Comparison of ENCODE assay signal across 27 mouse cellular contexts in the genomic region with DNA sequence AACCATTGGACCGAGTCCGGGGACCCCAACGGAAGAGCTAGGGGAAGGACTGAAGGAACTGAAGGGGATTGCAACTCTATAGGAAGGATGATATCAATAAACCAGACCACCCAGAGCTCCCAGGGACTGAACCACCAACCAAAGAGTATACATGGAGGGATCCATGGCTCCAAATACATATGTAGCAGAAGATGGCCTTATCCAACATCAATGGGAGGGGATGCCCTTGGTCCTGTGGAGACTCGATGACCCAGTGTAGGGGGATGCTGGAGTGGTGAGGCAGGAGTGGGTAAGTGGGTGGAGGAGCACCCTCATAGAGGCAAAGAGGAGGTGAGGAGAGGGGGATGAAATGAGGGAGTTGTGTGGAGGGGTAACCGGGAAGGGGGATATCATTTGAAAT.
"Had no signal": no experiment of that assay in that cellular context is flagged by ENCODE, and none has a peak within 500 bp of the region (broad histone marks: within the 10 kb centered on the region; RNA-seq: fewer than 3 reads in every experiment).

No protein-coding gene starts in this region.

- H3K9me3 ChIP-seq: embryonic facial prominence, embryonic 10.5 days; embryonic facial prominence, embryonic 12.5 days; embryonic facial prominence, embryonic 13.5 days; embryonic facial prominence, embryonic 15.5 days; forebrain, embryonic 12.5 days; forebrain, embryonic 13.5 days; forebrain, embryonic 15.5 days had no signal

- H3K27ac ChIP-seq: embryonic facial prominence, embryonic 10.5 days; embryonic facial prominence, embryonic 12.5 days; embryonic facial prominence, embryonic 13.5 days; embryonic facial prominence, embryonic 15.5 days; forebrain, embryonic 10.5 days; forebrain, embryonic 12.5 days; forebrain, embryonic 13.5 days; forebrain, embryonic 15.5 days; gastrocnemius, adult 2 months; heart, adult 2 months had no signal

- DNase-seq: cerebellum, adult 8-10 months; cerebellum, adult 9-10 months; cerebellum, adult 9-11 months; cerebellum, postnatal 10 days; cerebellum, postnatal 14 days; cerebellum, postnatal 25 days; cerebellum, postnatal 36 days; embryo, embryonic 11 days; forebrain, postnatal 0 days; gastrocnemius, adult 2 months; gastrocnemius, postnatal 10 days; gastrocnemius, postnatal 14 days; gastrocnemius, postnatal 25 days; gastrocnemius, postnatal 36 days; heart, adult 18-20 months; heart, adult 2 months had no signal

- H3K4me2 ChIP-seq: embryonic facial prominence, embryonic 12.5 days; embryonic facial prominence, embryonic 13.5 days; embryonic facial prominence, embryonic 15.5 days; forebrain, embryonic 12.5 days; forebrain, embryonic 13.5 days; forebrain, embryonic 15.5 days had no signal

- ATAC-seq: forebrain, embryonic 13.5 days; forebrain, embryonic 14.5 days; forebrain, embryonic 15.5 days; forebrain, embryonic 16.5 days; forebrain, postnatal 0 days had no signal

- H3K36me3 ChIP-seq: embryonic facial prominence, embryonic 10.5 days; embryonic facial prominence, embryonic 12.5 days; embryonic facial prominence, embryonic 13.5 days; embryonic facial prominence, embryonic 15.5 days; forebrain, embryonic 10.5 days; forebrain, embryonic 12.5 days; forebrain, embryonic 15.5 days had no signal

- H3K27me3 ChIP-seq: embryonic facial prominence, embryonic 12.5 days; embryonic facial prominence, embryonic 13.5 days; embryonic facial prominence, embryonic 15.5 days; forebrain, embryonic 12.5 days; forebrain, embryonic 13.5 days; forebrain, embryonic 15.5 days had no signal

- H3K4me1 ChIP-seq: embryonic facial prominence, embryonic 12.5 days; forebrain, embryonic 12.5 days had no signal

- H3K9ac ChIP-seq: embryonic facial prominence, embryonic 12.5 days; embryonic facial prominence, embryonic 13.5 days; embryonic facial prominence, embryonic 15.5 days; forebrain, embryonic 12.5 days; forebrain, embryonic 13.5 days; forebrain, embryonic 15.5 days; forebrain, postnatal 0 days had no signal

- H3K4me3 ChIP-seq: embryonic facial prominence, embryonic 10.5 days; embryonic facial prominence, embryonic 12.5 days; embryonic facial prominence, embryonic 13.5 days; embryonic facial prominence, embryonic 15.5 days; erythroblast, embryonic 14.5 days; forebrain, embryonic 10.5 days; forebrain, embryonic 12.5 days; forebrain, embryonic 13.5 days; forebrain, embryonic 15.5 days; gastrocnemius, adult 2 months; heart, adult 2 months had no signal
